Mouse (Mus musculus) layer of hippocampus, adult 9-11 months (tissue): ENCODE measurements at regions not wholly inside any gene's neighbourhood (a gene's known extent, or its start where the extent isn't known, plus 50 kb on each side); places are given as distances from the start of the nearest gene placed in this dataset.

Experiments used
- DNase-seq: peaks from one replicate; pipeline ENCODE4 v3.0.0; 2022

DNA sequence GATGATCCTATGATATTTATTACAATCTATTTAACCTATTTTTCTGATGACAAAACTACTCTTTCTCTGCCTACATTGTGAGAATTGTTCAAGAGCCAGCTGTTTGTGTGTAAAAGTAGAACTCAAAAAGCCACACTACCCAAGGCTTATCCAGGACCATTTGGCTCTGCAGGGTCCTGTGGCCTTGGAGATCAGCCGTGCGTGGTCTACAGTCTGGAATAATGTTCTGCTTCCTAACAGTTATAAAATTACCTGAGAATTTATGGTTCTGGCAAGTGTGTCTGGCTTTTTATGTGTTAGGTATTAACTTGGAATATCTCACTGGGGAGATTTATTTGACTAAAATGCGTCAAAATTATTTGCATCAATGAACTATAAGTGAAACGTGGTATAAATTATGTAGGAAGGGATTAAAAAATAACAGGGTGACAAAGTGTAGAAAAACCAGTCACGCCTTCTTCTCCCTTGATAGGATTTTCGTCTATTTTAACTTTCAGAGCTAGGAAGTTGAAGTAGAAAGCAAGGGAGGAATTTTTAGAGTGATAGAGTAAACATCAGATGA lies 1789.0 kb upstream of the Gm7489 start:
- no peak for DNase-seq

- no peak for DNase-seq
These were observed 1775.9 kb upstream of the Gm7489 start for GRCm38 (mm10) chr15:52108761-52109160.

DNA sequence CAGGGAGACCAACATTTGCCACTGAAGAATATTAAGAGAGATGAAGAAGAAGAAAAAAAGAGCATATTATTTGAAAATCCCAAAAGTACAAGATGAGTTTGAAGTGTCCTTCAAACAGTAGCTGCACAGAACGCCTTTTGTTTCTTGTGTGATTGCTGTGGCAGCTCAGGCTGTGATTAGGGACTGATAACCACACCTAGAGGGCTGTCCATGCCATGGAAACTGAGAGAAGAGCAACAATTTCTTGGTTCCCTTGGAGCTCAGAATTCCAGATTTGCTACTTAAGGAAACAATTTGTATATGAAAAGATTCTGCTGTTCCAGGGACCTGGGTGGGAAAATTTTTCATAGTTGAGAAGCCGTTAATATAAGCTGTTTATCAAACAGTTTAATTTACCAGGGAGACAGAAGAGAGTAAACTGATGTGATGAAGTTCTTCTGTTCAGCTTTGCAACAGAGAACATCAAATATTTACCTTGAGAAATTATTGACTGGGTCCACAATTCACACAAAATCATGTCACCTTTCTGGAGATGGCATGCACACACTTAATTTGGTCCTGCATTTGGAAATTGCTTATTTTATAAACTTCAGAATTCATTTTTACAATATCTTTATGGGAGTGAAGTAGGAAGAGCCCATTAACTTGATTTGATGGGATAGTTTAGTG lies 1770.2 kb upstream of the Gm7489 start:
- no peak for DNase-seq

DNA sequence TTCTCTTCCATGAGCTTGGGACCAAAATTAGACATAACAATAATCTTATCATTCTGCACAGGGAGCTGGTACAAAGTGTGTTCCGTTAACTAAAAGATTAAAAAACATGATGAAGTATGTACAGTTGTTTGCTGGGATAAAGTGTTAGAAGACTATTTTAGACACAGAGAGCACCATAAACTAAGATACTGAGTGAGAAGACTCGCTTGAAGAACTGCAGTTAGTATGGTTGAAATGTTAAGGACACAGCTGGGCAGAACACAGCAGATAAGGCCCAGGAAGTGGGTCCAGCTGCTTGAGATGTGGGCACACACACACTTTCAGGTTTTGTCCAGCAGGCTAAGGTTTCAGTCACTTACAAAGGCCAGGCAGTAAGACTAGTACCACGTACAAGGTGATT lies 1748.0 kb upstream of the Gm7489 start:
- DNase-seq, result no peak

GRCm38 (mm10) chr15:52153421-52153820 lies 1731.3 kb upstream of the Gm7489 start:
- DNase-seq, result no peak

DNA sequence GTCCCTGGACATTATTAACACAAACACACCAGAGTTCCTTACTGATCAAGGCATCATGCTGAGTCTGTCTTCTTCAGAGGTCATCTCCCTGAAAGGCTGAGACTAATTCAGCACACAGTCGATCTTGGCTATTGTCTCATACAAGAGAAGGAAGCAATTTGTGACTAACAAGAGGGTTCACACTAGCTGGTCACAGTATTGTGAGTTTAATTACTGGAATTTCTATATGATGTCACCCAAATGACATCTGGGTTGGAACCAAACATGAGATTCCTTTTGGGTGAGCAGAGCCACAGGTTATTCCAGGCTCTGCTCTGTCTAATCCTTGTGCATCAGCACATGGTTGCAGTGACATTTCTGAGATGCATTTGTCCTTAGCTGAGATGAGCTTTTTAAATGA lies 1728.9 kb upstream of the Gm7489 start:
- DNase-seq, result no peak

DNA sequence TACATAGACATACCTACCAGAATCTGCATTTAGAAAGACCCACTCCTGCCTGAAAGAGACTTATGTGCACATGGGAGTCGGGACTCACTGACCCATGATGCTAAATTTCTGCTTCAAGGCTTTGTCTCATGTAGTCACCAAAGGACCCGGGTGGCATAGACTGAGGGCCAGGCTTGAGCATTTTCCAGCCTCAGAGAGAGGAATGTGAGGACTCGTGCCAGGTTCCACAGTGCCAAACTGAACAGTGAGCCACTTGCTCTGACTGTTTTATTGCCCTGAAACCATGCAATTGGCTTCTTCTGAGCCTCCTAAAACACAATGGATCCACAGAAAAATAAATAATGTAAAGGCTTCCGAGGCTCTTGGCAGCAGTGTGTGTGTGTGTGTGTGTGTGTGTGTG lies 1727.9 kb upstream of the Gm7489 start:
- DNase-seq, result no peak

DNA sequence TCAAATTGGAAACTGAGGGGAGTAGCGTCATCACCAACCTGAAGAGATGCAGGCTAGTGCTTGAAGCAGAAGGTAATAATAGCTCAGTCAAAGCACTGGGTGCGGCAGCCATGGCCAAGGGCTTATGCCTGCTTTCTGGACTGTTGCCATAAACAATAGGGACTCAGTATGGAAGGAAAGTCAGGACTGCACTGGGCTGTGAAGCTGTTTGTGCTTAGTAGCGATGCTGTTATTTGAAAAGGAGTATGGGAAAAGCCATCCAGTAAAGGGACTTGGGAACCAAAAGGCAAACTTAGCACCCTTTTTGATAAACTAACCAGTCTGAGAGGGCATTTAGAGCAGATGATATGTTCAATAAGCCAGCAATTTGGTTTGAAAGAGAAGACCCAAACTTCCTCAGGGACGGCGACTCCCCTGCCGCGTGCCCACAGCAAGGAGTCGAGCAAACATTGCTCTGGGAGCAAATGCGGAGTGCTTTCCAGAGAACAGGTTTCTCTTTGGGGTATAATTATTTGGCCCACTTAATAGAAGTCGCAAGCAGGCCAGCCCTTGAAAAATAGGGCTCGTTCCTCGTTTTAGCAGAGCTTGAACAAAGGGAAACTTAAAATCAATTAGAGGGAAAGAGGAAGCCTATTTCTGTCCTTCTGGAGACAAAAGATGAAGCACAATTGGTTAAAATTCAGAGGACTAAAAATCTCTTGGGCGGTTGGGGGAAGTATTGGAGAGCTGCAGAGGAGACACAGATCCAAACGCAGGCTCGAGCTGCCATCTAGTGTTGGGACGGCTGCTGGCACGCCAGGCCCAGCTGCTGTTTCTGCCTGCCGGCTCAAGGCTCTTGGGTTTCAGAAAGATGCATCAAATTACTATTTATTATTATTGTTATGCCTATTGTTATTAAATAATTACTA lies 1724.3 kb upstream of the Gm7489 start:
- DNase-seq, result peak; percentile 82

- DNase-seq, result no peak
These were observed 1723.6 kb upstream of the Gm7489 start for GRCm38 (mm10) chr15:52161089-52161442.

GRCm38 (mm10) chr15:52161568-52162316 lies 1723.0 kb upstream of the Gm7489 start:
- DNase-seq, result no peak

- DNase-seq, result no peak
These were observed 1718.6 kb upstream of the Gm7489 start for GRCm38 (mm10) chr15:52166144-52166543.

GRCm38 (mm10) chr15:52166595-52167443 lies 1717.9 kb upstream of the Gm7489 start:
- no peak for DNase-seq

DNA sequence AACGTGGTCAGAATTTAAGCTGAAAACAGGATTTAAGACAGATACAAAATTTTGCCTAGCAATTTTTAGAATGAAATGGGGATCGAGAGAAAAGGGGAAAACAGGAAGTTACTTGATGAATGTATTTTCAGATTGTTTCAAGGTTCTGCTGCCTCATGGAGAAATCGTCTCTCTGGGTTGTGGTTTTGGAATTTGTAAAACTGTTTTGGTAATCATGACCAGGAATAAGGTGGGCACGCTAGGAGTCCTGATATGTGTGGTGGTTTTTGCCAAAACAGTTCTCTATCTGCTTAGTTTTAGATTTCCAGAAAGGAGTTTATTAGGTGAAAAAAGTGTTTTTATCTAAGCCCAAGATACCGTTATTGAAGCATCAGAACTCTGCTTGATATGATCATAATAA lies 1716.9 kb upstream of the Gm7489 start:
- DNase-seq, result no peak

DNA sequence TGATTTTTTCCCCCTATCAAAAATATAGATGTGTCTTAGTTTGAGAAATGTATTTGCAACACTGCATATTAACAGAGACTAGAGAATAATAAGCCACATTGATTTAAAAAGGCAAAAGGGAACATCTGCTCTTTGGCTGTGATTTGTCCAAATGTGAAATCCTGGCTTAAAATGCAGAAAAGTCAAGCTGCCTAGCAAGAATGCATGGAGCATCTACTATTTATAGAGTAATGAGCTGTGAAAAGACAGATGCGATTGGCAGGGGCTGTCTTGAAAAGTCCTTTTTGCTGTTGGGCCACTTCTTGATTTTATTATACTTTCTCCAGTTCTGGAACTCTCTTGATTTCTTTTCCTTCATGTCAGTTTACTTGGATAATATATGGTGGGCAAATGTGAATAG lies 1707.8 kb upstream of the Gm7489 start:
- DNase-seq, result peak; percentile 52

DNA sequence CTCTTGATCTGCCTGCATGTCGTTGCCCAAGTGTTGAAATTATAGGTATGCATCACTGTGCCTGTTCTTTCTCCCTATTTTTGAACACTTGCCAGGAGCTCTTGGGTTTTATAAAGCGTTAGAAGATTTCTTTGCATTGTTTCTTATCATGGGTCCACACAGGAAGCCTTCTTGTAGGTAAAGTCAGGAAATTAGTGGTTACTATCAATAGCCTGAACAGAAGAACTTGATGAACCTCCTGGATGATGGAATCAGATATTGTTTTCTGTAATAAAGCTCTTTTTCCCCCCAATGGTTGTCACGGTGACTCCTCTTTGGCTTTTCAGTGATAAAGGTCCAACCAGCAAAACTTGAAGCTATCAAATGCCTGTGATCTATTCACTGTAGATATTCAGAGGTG lies 1706.0 kb upstream of the Gm7489 start:
- no peak for DNase-seq

GRCm38 (mm10) chr15:52179379-52179778 lies 1705.3 kb upstream of the Gm7489 start:
- DNase-seq, result no peak

GRCm38 (mm10) chr15:52191176-52191575 lies 1693.5 kb upstream of the Gm7489 start:
- no peak for DNase-seq

DNA sequence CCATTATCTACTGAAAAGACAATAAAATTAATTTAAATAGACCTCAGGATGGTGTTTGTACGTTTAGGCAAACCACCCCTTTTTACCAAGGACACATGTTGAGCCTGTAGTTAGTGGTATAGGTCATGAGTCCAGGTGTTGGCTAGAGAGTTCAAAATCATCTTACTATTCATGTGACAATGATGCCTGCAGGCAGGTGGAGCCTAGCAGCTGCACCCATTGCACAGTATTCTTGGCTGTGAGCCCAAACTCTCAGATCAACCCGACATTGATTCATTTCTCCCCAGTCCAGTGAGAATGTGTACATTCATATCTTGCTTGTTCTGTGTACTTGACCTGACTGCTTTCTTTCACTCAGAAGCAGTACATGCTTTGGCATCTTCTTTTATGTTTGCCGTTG lies 1677.4 kb upstream of the Gm7489 start:
- DNase-seq, result no peak

DNA sequence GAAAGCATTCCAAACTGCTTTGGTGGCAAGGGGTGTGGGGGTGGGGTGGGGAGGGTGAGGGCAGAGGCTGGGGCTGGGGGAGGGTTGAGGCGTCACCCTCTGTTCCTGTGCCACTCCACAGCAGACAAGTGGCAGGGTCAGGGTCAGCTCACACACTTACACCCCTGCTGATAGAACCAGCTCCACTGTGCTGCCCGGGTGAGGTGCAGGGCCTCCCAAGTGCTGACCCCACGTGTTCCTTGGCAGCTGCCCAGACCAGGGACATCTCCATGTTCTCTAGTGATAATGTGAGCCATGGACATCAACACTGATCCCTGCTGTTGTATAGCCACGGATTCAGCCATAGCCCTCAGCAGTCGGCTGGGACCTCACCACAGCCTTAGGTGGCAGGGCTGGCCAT lies 1652.3 kb upstream of the Gm7489 start:
- DNase-seq, result no peak

GRCm38 (mm10) chr15:52236220-52236619 lies 1648.5 kb upstream of the Gm7489 start:
- DNase-seq, result no peak

DNA sequence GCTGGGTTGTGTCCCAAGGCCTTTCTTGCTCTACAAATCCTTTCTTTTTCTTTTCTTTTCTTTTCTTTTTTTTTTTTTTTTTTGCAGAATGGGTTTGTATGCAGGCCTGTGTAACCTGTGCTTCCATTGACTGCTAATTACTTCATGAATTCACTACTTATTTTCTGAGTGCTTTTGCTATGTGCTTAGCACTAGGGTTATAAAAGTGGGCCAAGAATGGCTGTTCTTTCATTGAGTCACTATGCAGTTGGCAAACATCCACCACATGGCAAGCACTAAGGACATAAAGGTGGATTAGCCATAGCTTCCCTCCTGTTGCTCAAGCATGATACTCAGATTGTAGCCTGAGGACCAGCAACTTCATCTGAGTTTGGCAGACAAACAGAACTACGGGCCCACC lies 1641.8 kb upstream of the Gm7489 start:
- DNase-seq, result no peak
